Mouse (Mus musculus): ENCODE measurements at regions not wholly inside any gene's neighbourhood (a gene's known extent, or its start where the extent isn't known, plus 50 kb on each side); places are given as distances from the start of the nearest gene placed in this dataset.

DNA sequence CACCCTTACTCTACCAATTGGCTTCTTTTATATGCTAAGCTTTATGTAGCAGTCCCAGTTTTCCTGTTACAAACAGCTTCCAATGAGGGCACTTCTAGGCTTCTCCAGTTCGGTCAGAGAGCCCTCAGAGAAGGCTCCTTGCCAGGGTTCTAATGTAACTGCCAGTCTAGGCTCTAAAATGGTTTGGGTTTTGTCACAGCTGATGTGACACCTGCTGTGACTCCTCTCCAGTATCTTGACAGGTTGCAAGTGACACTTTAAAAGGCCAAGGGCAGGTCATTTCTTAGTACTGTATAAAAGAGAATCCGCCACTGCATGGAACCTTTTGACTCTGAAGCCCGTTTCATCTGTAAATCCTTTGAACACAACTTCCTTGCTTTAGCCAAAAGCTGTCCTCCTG is 54.0 kb upstream of the Nedd9 start:
- no peak for DNase-seq

DNA sequence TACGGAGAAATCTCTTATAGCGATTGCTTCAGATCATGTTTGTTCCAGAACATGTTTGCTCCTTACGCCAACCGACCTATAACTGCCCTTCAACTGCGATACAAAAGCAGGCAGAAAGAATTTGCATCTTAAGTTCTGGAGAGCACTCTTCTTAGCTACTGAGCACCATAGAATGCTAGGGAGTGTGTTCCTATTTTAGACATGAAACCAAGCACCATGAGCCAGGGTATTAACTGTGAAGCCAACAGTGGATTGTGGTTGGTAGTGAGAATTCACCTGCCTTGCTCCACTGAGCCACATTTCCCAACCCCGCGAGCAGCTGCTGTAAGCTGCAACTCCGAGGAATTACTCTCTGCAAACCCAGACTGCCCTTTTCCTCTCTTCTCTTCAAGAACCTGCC is 58.9 kb upstream of the Nedd9 start:
- no peak for DNase-seq

DNA sequence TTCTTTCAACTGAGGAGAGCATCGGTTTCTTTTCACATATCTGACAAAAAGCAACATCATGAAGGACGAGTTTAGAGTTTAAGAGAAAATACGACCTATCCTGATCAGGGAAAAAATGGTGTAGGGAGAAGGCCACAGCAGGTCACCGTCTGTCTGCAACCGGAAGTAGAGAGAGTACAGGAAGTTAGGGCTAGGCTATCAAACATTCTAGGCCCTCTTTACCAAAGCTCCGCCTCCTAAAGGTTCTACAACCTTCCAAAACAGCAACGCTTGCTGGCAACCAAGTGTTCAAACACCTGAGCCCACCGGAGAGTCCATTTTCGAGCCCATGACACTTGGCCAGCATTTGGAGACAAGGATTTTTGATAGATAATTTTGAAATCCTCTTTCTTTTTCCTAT is 59.2 kb upstream of the Tmem170b start:
- DNase-seq, result no peak

DNA sequence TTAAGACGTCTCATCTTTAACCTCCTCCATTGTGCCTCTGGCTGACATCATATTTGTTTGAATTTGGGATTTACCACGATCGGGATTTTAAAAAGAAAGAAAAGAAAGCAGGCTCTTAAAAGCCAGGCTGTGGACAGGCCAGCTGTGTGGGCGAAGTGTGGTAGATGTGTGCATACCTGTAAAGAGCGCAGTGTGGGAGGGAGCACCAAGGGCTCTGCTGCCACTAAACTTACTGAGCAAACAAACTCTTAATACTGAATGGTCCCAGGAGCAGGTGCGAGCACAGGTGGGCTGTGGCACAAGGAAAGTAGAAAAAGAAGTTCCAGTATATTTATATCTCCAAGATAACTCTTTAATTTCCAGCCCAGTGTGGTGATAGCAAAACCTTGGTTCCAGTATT is 56.4 kb upstream of the Tmem170b start:
- DNase-seq, result no peak

DNA sequence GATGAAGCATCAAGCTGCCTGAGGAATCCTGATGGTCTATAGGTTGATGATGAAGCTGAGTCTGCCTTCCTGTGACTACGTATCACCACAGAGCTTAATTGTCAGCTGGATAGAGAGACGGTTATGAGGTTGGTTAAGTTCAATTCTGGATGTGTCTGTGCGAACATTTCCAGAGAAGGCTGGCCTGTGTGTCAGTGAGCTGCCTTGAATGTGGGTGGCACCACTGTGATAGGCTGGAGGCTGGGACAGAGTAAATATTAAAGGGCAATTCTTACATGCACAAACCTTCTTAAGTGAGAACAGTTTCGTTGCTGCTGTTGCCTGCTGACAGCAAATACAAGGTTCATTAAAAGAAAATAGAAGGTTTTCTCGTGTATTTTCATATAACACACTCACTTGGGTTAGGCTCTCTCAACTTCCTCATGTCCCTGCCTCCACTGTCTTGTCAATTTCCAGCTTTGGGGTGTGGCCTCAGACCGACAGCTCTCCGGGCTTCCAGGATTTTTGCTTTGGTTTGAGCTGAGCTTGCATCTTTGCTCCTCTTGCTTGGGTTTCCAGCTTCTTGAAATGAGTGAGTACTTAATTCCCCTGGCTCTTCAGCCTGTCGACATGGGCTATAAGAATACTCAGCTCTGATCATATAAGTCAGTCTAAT is 55.3 kb upstream of the Tmem170b start:
- DNase-seq, result peak; percentile 9 to 33

DNA sequence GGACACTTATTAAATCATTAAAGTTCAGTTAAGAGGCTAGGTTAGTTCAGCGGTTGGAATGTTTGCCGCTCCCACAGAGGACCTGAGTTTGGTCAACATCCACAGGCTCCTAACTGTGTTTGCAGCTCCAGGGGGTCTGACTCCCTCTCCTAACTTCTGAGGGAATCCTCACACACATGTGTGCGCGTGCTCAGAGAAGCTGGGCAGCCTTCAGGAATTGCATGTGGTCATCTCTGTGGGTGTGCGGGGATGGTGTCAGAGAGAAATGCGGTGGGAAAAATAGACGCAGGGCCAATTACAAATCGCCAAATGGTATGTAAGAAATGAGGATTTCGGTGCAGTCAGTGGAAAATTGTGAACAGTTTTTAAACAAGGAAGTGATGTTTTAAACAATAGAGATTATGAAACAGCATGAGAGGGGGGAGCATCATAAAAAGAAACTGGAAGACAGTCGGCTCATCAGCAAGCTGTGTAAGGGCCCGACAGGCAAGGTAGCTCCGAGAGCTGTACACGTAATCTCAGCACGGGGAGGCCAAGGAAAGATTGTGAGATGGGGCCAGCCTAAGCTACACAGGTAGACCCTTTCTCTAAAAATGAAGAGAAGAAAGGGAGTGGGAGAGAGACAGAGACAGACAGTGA is 53.9 kb upstream of the Tmem170b start:
- DNase-seq, result peak in 1 of 2 experiments; percentile 10

DNA sequence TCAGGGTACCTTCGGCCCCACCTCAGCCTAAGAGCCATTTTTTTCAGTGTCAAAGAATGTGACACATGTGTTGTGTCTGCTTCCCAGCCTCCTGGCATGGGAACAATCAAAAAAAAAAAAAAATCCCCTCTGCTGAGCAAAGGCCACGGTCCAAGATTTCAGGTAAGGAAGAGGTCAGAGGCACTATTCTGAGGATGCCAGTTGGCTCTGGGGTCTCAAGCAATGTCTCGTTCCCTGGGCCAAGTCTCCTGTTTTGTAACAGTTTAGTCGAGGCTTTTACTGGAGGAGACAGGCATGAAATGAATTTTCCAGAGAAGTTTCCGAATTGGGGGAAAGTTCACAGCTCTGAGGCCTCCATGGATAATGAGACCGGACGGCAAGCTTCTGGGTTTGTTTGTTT is 51.3 kb upstream of the Tmem170b start:
- peak in 1 of 2 experiments; percentile 42 for DNase-seq

All from heart, adult 18-20 months (tissue).